Mouse (Mus musculus): ENCODE measurements around the gene Vgf.

DNA sequence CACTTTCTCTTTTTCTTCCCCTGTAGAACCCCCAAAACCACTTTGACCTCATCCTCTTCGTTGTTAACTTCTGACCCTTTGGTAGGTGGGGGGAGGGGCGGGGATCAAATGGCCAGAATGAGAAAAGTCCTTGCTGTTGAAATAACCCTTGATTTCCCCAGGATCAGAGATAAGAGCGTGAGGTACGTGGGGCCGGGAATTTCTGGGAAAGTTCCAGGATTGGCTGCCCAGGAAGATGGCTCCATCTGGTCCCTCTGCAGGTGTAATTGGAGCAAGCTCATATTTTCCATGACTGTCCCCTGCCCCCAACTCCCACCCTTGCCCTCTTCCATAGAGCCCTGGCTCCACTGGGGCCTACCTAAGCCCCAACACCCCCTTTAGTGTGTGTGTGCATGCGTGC, 49.5 kb downstream of the Vgf start:
- no peak for TF ChIP-seq GATA1 (IDR thresholded peaks at IDR 0.05; ENCODE audit: low read length)
- no peak for TF ChIP-seq TAL1 (IDR thresholded peaks at IDR 0.05; ENCODE audit: low read length)

All from erythroblast, embryonic 14.5 days (primary cell).